Mouse (Mus musculus) C2C12 (cell line): ENCODE measurements around the gene Pbx4. TPM values are rescaled to one million over a fixed set of nuclear protein-coding genes. Genes with fewer than 3 reads are reported as not detected.
A peak's percentile ranks its signal among the peaks of the same experiment; 100 is the strongest.

Experiments
- H3K27me3 ChIP-seq: one replicate; pipeline ENCODE4 v1.6.1; 2011; ENCODE audit not compliant: control insufficient read depth, insufficient read depth, insufficient read length
- H3K36me3 ChIP-seq: one replicate; pipeline ENCODE4 v1.6.1; 2011; ENCODE audit not compliant: control insufficient read depth, insufficient read depth
- H3K4me3 ChIP-seq: one replicate; pipeline ENCODE4 v1.5.1; 2011; ENCODE audit warnings: mild to moderate bottlenecking, control low read depth; ENCODE audit not compliant: poor library complexity, insufficient read depth, severe bottlenecking
- H3K79me2 ChIP-seq: one replicate; pipeline ENCODE4 v1.6.1; 2011; ENCODE audit not compliant: control insufficient read depth, insufficient read depth
- H3K79me3 ChIP-seq: one replicate; pipeline ENCODE4 v1.6.1; 2011; ENCODE audit warnings: low read depth, control low read depth
- H3ac ChIP-seq: one replicate; pipeline ENCODE3; 2011; ENCODE audit warnings: low read depth; ENCODE audit not compliant: control insufficient read depth, insufficient read length
- CEBPB ChIP-seq: IDR thresholded peaks from one replicate; pipeline ENCODE4 v1.6.1; 2011; ENCODE audit warnings: low read depth, mild to moderate bottlenecking, control low read depth, moderate library complexity
- CTCF ChIP-seq: IDR thresholded peaks from one replicate; pipeline ENCODE4 v1.5.1; 2011; ENCODE audit not compliant: control insufficient read depth, insufficient read depth, insufficient read length
- FOSL1 ChIP-seq: IDR thresholded peaks from one replicate; pipeline ENCODE4 v1.8.0; 2011; ENCODE audit warnings: mild to moderate bottlenecking, low read length; ENCODE audit not compliant: poor library complexity, insufficient read depth, severe bottlenecking
- MAX ChIP-seq: IDR thresholded peaks from one replicate; pipeline ENCODE4 v1.6.1; 2011; ENCODE audit warnings: mild to moderate bottlenecking, control low read depth
- MYOD1 ChIP-seq: IDR thresholded peaks from one replicate; pipeline ENCODE4 v1.6.1; 2011; ENCODE audit warnings: low read depth; ENCODE audit not compliant: control insufficient read depth, insufficient read length
- MYOG ChIP-seq: IDR thresholded peaks from one replicate; pipeline ENCODE4 v1.6.1; 2011; ENCODE audit not compliant: control insufficient read depth, insufficient read length; ENCODE audit errors: extremely low read depth
- USF1 ChIP-seq: IDR thresholded peaks from one replicate; pipeline ENCODE4 v1.6.1; 2011; ENCODE audit warnings: low read depth, mild to moderate bottlenecking, control low read depth, moderate library complexity
- polyA plus RNA-seq: library from polyadenylated mRNA; unstranded; fragments of >200 nt; fragmentation: generic; extraction: Trizol; gene quantifications from one replicate; pipeline ENCODE4 v1.2.1, GENCODE M21; 2012; ENCODE audit warnings: missing spikeins

The Pbx4 gene
- polyA plus RNA-seq, 1 experiment, result 1.6 TPM

- TF ChIP-seq MAX, result no peak
- TF ChIP-seq CEBPB, result no peak
- no peak for TF ChIP-seq USF1
- no peak for TF ChIP-seq FOSL1
- no peak for TF ChIP-seq MYOD1
- no peak for TF ChIP-seq MYOG
- TF ChIP-seq CTCF, result no peak
- Histone ChIP-seq H3K27me3 (peaks cover 3% of the 10 kb centered on the region), H3ac (no peak overlapping the region), H3K36me3 (no peaks in the 10 kb centered on the region), H3K79me3 (no peaks in the 10 kb centered on the region), H3K4me3 (no peak overlapping the region), H3K79me2 (no peaks in the 10 kb centered on the region)
Measured at GRCm38 (mm10) chr8:69870003-69870765, 37.9 kb downstream of the Pbx4 start.

- TF ChIP-seq MYOG, result no peak
- TF ChIP-seq FOSL1, result no peak
- no peak for TF ChIP-seq MAX
- no peak for TF ChIP-seq USF1
- TF ChIP-seq CEBPB, result no peak
- TF ChIP-seq CTCF, result no peak
- no peak for TF ChIP-seq MYOD1
- peaks cover 3% of the 10 kb centered on the region for H3K27me3 ChIP-seq
- no peak overlapping the region for H3ac ChIP-seq
- H3K79me3 ChIP-seq, result no peaks in the 10 kb centered on the region
- H3K79me2 ChIP-seq, result no peaks in the 10 kb centered on the region
- no peaks in the 10 kb centered on the region for H3K36me3 ChIP-seq
- no peak overlapping the region for H3K4me3 ChIP-seq
Measured at GRCm38 (mm10) chr8:69870907-69871306, 38.6 kb downstream of the Pbx4 start.

- H3K4me3 ChIP-seq, result no peak overlapping the region
Measured at GRCm38 (mm10) chr8:69874155-69874554, 41.9 kb downstream of the Pbx4 start.

GRCm38 (mm10) chr8:69874654-69875053 lies 42.4 kb downstream of the Pbx4 start:
- no peak for TF ChIP-seq MAX
- no peak for TF ChIP-seq MYOG
- TF ChIP-seq FOSL1, result no peak
- TF ChIP-seq CEBPB, result no peak
- no peak for TF ChIP-seq MYOD1
- no peak for TF ChIP-seq USF1
- no peak overlapping the region for H3ac ChIP-seq
- H3K79me3 ChIP-seq, result no peaks in the 10 kb centered on the region
- no peaks in the 10 kb centered on the region for H3K36me3 ChIP-seq
- H3K79me2 ChIP-seq, result no peaks in the 10 kb centered on the region
- peaks cover 3% of the 10 kb centered on the region for H3K27me3 ChIP-seq
- H3K4me3 ChIP-seq, result no peak overlapping the region

More at GRCm38 (mm10) chr8:69874155-69874554, 41.9 kb downstream of the Pbx4 start:
- TF ChIP-seq MYOG (no peak), MAX (no peak), CTCF (peak; percentile 40)
- no peaks in the 10 kb centered on the region for H3K79me3 ChIP-seq
- H3K79me2 ChIP-seq, result no peaks in the 10 kb centered on the region
- peaks cover 3% of the 10 kb centered on the region for H3K27me3 ChIP-seq
- H3ac ChIP-seq, result no peak overlapping the region
- H3K36me3 ChIP-seq, result no peaks in the 10 kb centered on the region

DNA sequence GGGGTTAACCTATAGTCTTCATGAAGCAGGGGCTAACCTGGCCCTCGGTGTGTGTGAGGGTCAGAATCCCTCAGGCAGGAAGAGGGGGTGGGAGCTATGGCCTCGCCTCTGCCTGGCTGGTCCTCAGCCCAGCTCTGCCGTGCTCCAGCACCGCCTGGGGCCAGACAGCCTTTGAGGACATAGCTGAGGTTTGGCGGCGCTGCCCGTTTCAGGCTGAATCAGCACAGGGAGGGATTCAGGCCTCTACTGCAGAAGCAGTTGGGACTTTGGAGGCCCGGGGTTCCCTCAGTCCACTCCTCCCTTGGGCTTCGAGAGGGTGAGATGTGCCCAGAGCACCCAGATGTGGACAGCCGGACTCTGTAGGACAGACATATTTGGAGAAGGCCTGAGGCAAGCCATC lies 43.8 kb downstream of the Pbx4 start:
- TF ChIP-seq MYOG (no peak), CTCF (no peak), MYOD1 (no peak), MAX (no peak), CEBPB (no peak), USF1 (no peak), FOSL1 (no peak)
- Histone ChIP-seq H3K79me2 (no peaks in the 10 kb centered on the region), H3K4me3 (no peak overlapping the region), H3ac (no peak overlapping the region), H3K27me3 (peaks cover under 1% of the 10 kb centered on the region), H3K79me3 (no peaks in the 10 kb centered on the region), H3K36me3 (no peaks in the 10 kb centered on the region)

- Histone ChIP-seq H3K79me3 (no peaks in the 10 kb centered on the region), H3K4me3 (no peak overlapping the region), H3K27me3 (no peaks in the 10 kb centered on the region), H3K79me2 (no peaks in the 10 kb centered on the region), H3ac (no peak overlapping the region), H3K36me3 (no peaks in the 10 kb centered on the region)
- TF ChIP-seq MAX (no peak), CEBPB (no peak), USF1 (no peak), CTCF (no peak), FOSL1 (no peak), MYOD1 (no peak), MYOG (no peak)
Measured at GRCm38 (mm10) chr8:69876967-69877366, 44.7 kb downstream of the Pbx4 start.
